Mouse (Mus musculus) cerebellum, postnatal 25 days (tissue): Measurements from ENCODE around the gene Olfr49.
"Not testable (repeated sequence)": the region's sequence is repeated elsewhere in the genome, so short reads cannot be mapped to it uniquely, and the experiment has no call there.

ENCODE experiments used
- DNase-seq, 2 experiments: peaks; one replicate each; pipeline ENCODE4 v3.0.0; 2021; ENCODE audit warnings: mixed read lengths in 2 of 2

Gene Olfr49

DNA sequence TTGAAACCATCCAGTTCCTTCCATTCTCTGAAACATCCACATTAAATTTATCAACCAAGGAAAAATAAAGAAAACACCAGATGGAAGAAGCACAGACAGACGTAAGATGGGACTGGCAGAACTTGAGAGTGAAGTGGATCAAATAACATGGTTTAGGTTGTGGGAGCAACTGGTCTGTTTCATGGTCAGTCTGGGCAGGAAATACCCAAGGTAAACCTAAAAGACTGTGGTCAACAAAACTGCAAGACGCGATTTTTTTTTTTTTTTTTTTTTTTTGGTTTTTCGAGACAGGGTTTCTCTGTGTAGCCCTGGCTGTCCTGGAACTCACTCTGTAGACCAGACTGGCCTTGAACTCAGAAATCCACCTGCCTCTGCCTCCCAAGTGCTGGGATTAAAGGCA, 54.9 kb downstream of the Olfr49 start:
- not testable (repeated sequence) for DNase-seq

DNA sequence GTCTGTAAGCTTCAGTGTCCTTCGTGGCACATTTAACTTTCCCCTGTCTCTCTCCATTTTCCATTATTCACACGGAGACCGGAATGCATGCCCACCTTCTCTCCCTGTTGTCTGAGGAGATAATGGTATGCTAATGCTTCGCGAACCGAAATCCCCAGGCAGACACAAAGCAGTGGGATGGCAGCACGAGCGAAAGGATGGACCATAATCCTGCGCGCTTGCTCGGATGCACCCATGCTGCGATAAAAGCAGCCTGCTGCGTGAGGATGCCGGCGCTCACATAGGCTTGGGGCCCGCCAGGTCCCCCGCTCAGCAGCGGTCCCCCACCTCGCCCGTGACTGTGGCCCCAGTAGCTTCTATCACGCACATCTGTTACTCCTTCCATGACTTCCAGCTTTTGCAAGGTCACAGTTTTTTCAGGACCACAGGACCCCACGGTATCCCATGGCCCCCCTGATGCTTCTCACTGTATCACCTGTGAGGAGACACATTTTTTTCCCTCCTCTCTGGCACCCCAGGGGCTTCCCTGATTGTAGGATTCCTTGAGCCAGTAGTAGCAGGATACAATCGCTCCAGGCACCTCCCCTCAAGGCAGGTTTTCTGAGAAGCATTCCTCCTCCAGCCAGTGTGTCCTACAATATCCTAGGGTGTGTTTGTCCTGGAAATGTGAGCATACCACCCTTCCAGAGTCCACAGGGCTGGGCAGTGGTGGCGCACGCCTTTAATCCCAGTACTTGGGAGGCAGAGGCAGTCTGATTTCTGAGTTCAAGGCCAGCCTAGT, 55.6 kb downstream of the Olfr49 start:
- DNase-seq, result peak; percentile 41 to 43

- no peak for DNase-seq
Observed at GRCm38 (mm10) chr14:54228501-54228900, 56.2 kb downstream of the Olfr49 start.
